In the genomic region with DNA sequence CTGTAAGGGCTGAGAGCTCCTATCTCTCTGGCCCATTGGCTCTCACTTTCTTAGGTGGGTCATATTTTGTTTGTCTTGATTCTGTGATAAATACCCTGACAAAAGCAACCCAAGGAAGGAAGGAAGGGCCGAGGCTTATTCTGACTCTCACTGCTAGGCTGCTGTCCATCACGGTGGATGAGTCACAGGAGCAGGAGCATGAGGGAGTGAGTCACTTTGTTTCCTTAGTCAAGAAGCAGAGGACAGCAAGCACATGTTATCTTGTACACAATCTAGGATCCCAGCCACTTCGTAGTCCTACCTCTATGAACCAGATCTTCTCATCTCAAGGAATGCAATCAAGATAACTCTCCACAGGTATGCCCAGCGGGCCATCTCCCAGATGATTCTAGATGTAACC, we compare ENCODE assay signal across 15 mouse cellular contexts.
DNase-seq lines count a peak whose midpoint lies in the region.
"Had no signal": no experiment of that assay in that cellular context is flagged by ENCODE, and none has a peak within 500 bp of the region (broad histone marks: within the 10 kb centered on the region; RNA-seq: fewer than 3 reads in every experiment).

No protein-coding gene starts in this region.

- H3K4me1 ChIP-seq in midbrain, embryonic 10.5 days = peaks cover 8% of the 10 kb centered on the region
- H3K4me1 ChIP-seq: liver, embryonic 13.5 days had no signal

- 85% methylated on average over 4 of the region's 4 CpGs for WGBS in midbrain, embryonic 10.5 days

- peak; percentile 26 for DNase-seq in kidney, adult 11 months
- DNase-seq in kidney, postnatal 4 days = no peak
- DNase-seq in 3134 (ENCODE audit: extremely low read depth, insufficient read length, low spot score) = peak; percentile 75
- DNase-seq in 416B (ENCODE audit: low read depth) = peak; percentile 97
- DNase-seq in adrenal gland, postnatal 36 days = peak; percentile 56 to 68
- no peak for DNase-seq in left cerebral cortex, postnatal 36 days (ENCODE audit: low spot score in 2 of 2)
- no peak for DNase-seq in midbrain, embryonic 10.5 days (ENCODE audit: low spot score)
- DNase-seq in right cerebral cortex, adult 2 months (ENCODE audit: low spot score in 2 of 2) = no peak
- DNase-seq: cerebellum, postnatal 10 days; heart, postnatal 4 days; layer of hippocampus, adult 9-11 months; left cerebral cortex, postnatal 4 days; liver, embryonic 13.5 days; lung, postnatal 14 days had no signal

- H3K27me3 ChIP-seq in midbrain, embryonic 10.5 days (ENCODE audit: low read depth, poor library complexity, severe bottlenecking) = no peaks in the 10 kb centered on the region
- H3K27me3 ChIP-seq: liver, embryonic 13.5 days; midbrain, embryonic 13.5 days had no signal

- intact Hi-C loops in left cerebral cortex, postnatal 36 days (cut with DNase I) = loop anchor here (2.0 kb wide), 1 partner anchor 77 kb away; no protein-coding TSS in a partner anchor

- H3K27ac ChIP-seq in midbrain, embryonic 10.5 days (replicated peaks) = no peak overlapping the region
- H3K27ac ChIP-seq: liver, embryonic 13.5 days; midbrain, embryonic 13.5 days had no signal

- H3K4me3 ChIP-seq in midbrain, embryonic 10.5 days = no peak overlapping the region
- H3K4me3 ChIP-seq: liver, embryonic 13.5 days; midbrain, embryonic 13.5 days had no signal

- H3K9me3 ChIP-seq in midbrain, embryonic 10.5 days (replicated peaks) = no peaks in the 10 kb centered on the region
- H3K9me3 ChIP-seq: liver, embryonic 13.5 days; midbrain, embryonic 13.5 days had no signal

- H3K36me3 ChIP-seq in midbrain, embryonic 10.5 days = no peaks in the 10 kb centered on the region
- H3K36me3 ChIP-seq: liver, embryonic 13.5 days; midbrain, embryonic 13.5 days had no signal

Comparison
In these comparisons a context has a peak if more than half of its experiments do, and no peak if none do; other contexts are left out.
1. DNase-seq: peak in kidney, adult 11 months (single experiment), 3134 (single experiment), 416B (single experiment) and adrenal gland, postnatal 36 days (2 of 2); none in kidney, postnatal 4 days (0 of 2), left cerebral cortex, postnatal 36 days (0 of 2), midbrain, embryonic 10.5 days (single experiment) and right cerebral cortex, adult 2 months (0 of 2).